Mouse (Mus musculus): Measurements from ENCODE around the gene Zdhhc20.
"Not testable (repeated sequence)": the region's sequence is repeated elsewhere in the genome, so short reads cannot be mapped to it uniquely, and the experiment has no call there.

- not testable (repeated sequence) for TF ChIP-seq CTCF (IDR thresholded peaks at IDR 0.05); POLR2A (IDR thresholded peaks at IDR 0.05; ENCODE audit: insufficient read depth, low read depth, low read length)
These were observed 22.3 kb upstream of the Zdhhc20 start for GRCm38 (mm10) chr14:57912211-57913007.

Measured in heart, adult 2 months (tissue).